Comparison of ENCODE assay signal across 13 mouse cellular contexts in the genomic region with DNA sequence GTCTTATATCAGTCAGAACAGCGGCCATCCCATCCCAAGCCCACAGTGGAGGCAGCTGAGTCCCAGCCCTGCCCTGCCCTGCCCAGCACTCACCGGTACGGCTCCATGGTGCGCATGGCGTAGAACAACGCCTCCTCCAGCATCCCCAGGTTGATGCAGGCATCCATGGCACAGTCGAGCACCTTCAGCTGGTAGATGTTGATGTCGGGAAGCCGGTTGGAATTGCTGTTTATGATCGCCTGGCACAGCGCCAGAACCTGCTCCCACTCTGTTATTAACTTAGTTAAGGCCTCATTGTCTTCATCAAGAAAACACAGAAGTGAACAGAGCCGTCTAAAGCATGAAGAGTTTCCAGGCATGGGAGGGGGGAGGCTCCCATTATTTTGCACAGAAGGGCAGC.
A peak's percentile ranks its signal among the peaks of the same experiment; 100 is the strongest.
DNase-seq lines count a peak whose midpoint lies in the region; ATAC-seq and TF ChIP-seq lines count a peak whose summit lies in the region.
"Had no signal": no experiment of that assay in that cellular context is flagged by ENCODE, and none has a peak within 500 bp of the region (broad histone marks: within the 10 kb centered on the region; RNA-seq: fewer than 3 reads in every experiment).

No protein-coding gene starts in this region.

- peaks cover 42% of the 10 kb centered on the region for H3K4me1 ChIP-seq in heart, embryonic 13.5 days
- peaks cover 42% of the 10 kb centered on the region for H3K4me1 ChIP-seq in heart, embryonic 12.5 days (replicated peaks)
- H3K4me1 ChIP-seq in neural tube, embryonic 12.5 days, result peaks cover 6% of the 10 kb centered on the region
- H3K4me1 ChIP-seq in embryonic fibroblast, embryonic 13.5 days (ENCODE audit: control insufficient read depth, insufficient read depth, low read length), result peaks cover 36% of the 10 kb centered on the region

- H3K27me3 ChIP-seq in heart, embryonic 13.5 days (replicated peaks), result no peaks in the 10 kb centered on the region
- H3K27me3 ChIP-seq in heart, embryonic 12.5 days (replicated peaks), result no peaks in the 10 kb centered on the region
- no peaks in the 10 kb centered on the region for H3K27me3 ChIP-seq in neural tube, embryonic 12.5 days (replicated peaks)
- H3K27me3 ChIP-seq in myocyte (ENCODE audit: control insufficient read depth, insufficient read depth, insufficient read length), result no peaks in the 10 kb centered on the region

- H3K79me2 ChIP-seq in myocyte (ENCODE audit: control insufficient read depth, insufficient read depth), result no peaks in the 10 kb centered on the region

- WGBS in heart, embryonic 13.5 days, result 71% methylated on average over 12 of the region's 12 CpGs
- 80% methylated on average over 12 of the region's 12 CpGs for WGBS in heart, embryonic 12.5 days
- WGBS in neural tube, embryonic 12.5 days, result 74% methylated on average over 12 of the region's 12 CpGs

- TF ChIP-seq POLR2A in embryonic fibroblast, embryonic 13.5 days (IDR thresholded peaks at IDR 0.05; ENCODE audit: low read depth, low read length), result no peak
- TF ChIP-seq POLR2A in myocyte (IDR thresholded peaks at IDR 0.05; ENCODE audit: insufficient read length, low read depth), result no peak

- no peak for TF ChIP-seq CTCF in embryonic fibroblast, embryonic 13.5 days (IDR thresholded peaks at IDR 0.05; ENCODE audit: borderline replicate concordance, insufficient read depth, low read length)

- no peak overlapping the region for H3K4me2 ChIP-seq in heart, embryonic 13.5 days
- H3K4me2 ChIP-seq in heart, embryonic 12.5 days, result no peak overlapping the region
- H3K4me2 ChIP-seq in neural tube, embryonic 12.5 days (replicated peaks), result no peak overlapping the region
- H3K4me2 ChIP-seq in myocyte (ENCODE audit: low read depth), result peak overlapping the region; percentile 82
- H3K4me2 ChIP-seq: midbrain, embryonic 12.5 days had no signal

- H3K4me3 ChIP-seq in heart, embryonic 13.5 days, result no peak overlapping the region
- no peak overlapping the region for H3K4me3 ChIP-seq in heart, embryonic 12.5 days
- H3K4me3 ChIP-seq in neural tube, embryonic 12.5 days, result no peak overlapping the region
- no peak overlapping the region for H3K4me3 ChIP-seq in embryonic fibroblast, embryonic 13.5 days (ENCODE audit: insufficient read depth, low read length)
- H3K4me3 ChIP-seq in myocyte, result no peak overlapping the region
- H3K4me3 ChIP-seq: midbrain, embryonic 12.5 days had no signal

- no peaks in the 10 kb centered on the region for H3K9me3 ChIP-seq in heart, embryonic 13.5 days
- H3K9me3 ChIP-seq in heart, embryonic 12.5 days (replicated peaks), result no peaks in the 10 kb centered on the region
- no peaks in the 10 kb centered on the region for H3K9me3 ChIP-seq in neural tube, embryonic 12.5 days
- H3K9me3 ChIP-seq: G1E; midbrain, embryonic 12.5 days had no signal

- no peak for ATAC-seq in heart, embryonic 13.5 days (ENCODE audit: extremely low read depth, insufficient number of reproducible peaks, low FRiP score, low TSS enrichment)
- no peak for ATAC-seq in heart, embryonic 12.5 days (ENCODE audit: insufficient number of reproducible peaks, low FRiP score)
- peak; percentile 41; the same call in 1 of the 2 replicates for ATAC-seq in neural tube, embryonic 12.5 days (ENCODE audit: low FRiP score, low read depth)

- no peak overlapping the region for H3K9ac ChIP-seq in heart, embryonic 13.5 days
- no peak overlapping the region for H3K9ac ChIP-seq in heart, embryonic 12.5 days
- no peak overlapping the region for H3K9ac ChIP-seq in neural tube, embryonic 12.5 days
- H3K9ac ChIP-seq: midbrain, embryonic 12.5 days had no signal

- H3ac ChIP-seq in myocyte (ENCODE audit: control insufficient read depth, insufficient read length), result no peak overlapping the region

- no peak for DNase-seq in neural tube, embryonic 10.5 days (ENCODE audit: extremely low spot score, low spot score)
- no peak for DNase-seq in yolk sac, embryonic 10.5 days (ENCODE audit: low spot score)
- no peak for DNase-seq in adrenal gland, adult 8-10 months
- DNase-seq: gastrocnemius, postnatal 10 days; liver; thymus, postnatal 4 days had no signal

- H3K27ac ChIP-seq in heart, embryonic 13.5 days (replicated peaks), result peak overlapping the region; percentile 36; the same call in 1 of the 2 replicates
- no peak overlapping the region for H3K27ac ChIP-seq in heart, embryonic 12.5 days (ENCODE audit: poor library complexity, severe bottlenecking)
- no peak overlapping the region for H3K27ac ChIP-seq in neural tube, embryonic 12.5 days
- H3K27ac ChIP-seq in embryonic fibroblast, embryonic 13.5 days (ENCODE audit: insufficient read depth, low read length), result peak overlapping the region; percentile 97
- H3K27ac ChIP-seq: midbrain, embryonic 12.5 days had no signal

- no peaks in the 10 kb centered on the region for H3K36me3 ChIP-seq in heart, embryonic 13.5 days
- no peaks in the 10 kb centered on the region for H3K36me3 ChIP-seq in heart, embryonic 12.5 days
- no peaks in the 10 kb centered on the region for H3K36me3 ChIP-seq in neural tube, embryonic 12.5 days
- H3K36me3 ChIP-seq in myocyte (ENCODE audit: control insufficient read depth, insufficient read depth), result no peaks in the 10 kb centered on the region
- H3K36me3 ChIP-seq: midbrain, embryonic 12.5 days had no signal

TF ChIP-seq in myocyte, 11 proteins besides CTCF, POLR2A, EP300 and RAD21:
- TF ChIP-seq TCF12 (IDR thresholded peaks at IDR 0.05; ENCODE audit: insufficient read depth, poor library complexity, severe bottlenecking) (no peak), POLR2AphosphoS2 (IDR thresholded peaks at IDR 0.05; ENCODE audit: insufficient read length, low read depth) (no peak), CEBPB (IDR thresholded peaks at IDR 0.05; ENCODE audit: insufficient read depth, poor library complexity, severe bottlenecking) (no peak), TCF3 (IDR thresholded peaks at IDR 0.05; ENCODE audit: insufficient read length, low read depth) (no peak), MYOG (IDR thresholded peaks at IDR 0.05; ENCODE audit: control insufficient read depth in 1 of 3, insufficient read depth in 1 of 3, insufficient read length in 2 of 3, low read depth in 2 of 3) (peak in 1 of 3 experiments; percentile 39), USF1 (IDR thresholded peaks at IDR 0.05; ENCODE audit: low read depth) (no peak), SRF (IDR thresholded peaks at IDR 0.05; ENCODE audit: control insufficient read depth, insufficient read length, low read depth) (no peak), MYOD1 (IDR thresholded peaks at IDR 0.05; ENCODE audit: control insufficient read depth in 1 of 3, insufficient read length in 2 of 3, low read depth in 2 of 3) (peak in 1 of 3 experiments; percentile 52), REST (IDR thresholded peaks at IDR 0.05; ENCODE audit: insufficient read depth, insufficient read length) (no peak), E2F4 (IDR thresholded peaks at IDR 0.05; ENCODE audit: insufficient read depth) (no peak), MAX (IDR thresholded peaks at IDR 0.05; ENCODE audit: low read depth) (no peak)

Comparison
In these comparisons a context has a peak if more than half of its experiments do, and no peak if none do; other contexts are left out.
1. H3K27ac ChIP-seq: peak in heart, embryonic 13.5 days (single experiment) and embryonic fibroblast, embryonic 13.5 days (single experiment); none in heart, embryonic 12.5 days (single experiment) and neural tube, embryonic 12.5 days (single experiment).